In genomic region chr7:132367344-132367743, GRCm38 (mm10) we compare ENCODE assay signal across 16 mouse cellular contexts.
"Had no signal": no experiment of that assay in that cellular context is flagged by ENCODE, and none has a peak within 500 bp of the region (broad histone marks: within the 10 kb centered on the region; RNA-seq: fewer than 3 reads in every experiment).

No protein-coding gene starts in this region.

- H3K9me3 ChIP-seq: neural tube, embryonic 13.5 days; neural tube, embryonic 15.5 days; stomach, embryonic 15.5 days had no signal

- DNase-seq: retina, postnatal 1 day; right cerebral cortex, adult 18-20 months; right cerebral cortex, postnatal 14 days; right cerebral cortex, postnatal 25 days; right cerebral cortex, postnatal 4 days; spleen, adult 18-20 months; thymus, adult 18-20 months; thymus, adult 2 months; thymus, postnatal 14 days; thymus, postnatal 25 days; thymus, postnatal 36 days; thymus, postnatal 4 days had no signal

- H3K27me3 ChIP-seq: neural tube, embryonic 13.5 days; neural tube, embryonic 15.5 days; stomach, embryonic 15.5 days had no signal

- H3K9ac ChIP-seq: neural tube, embryonic 13.5 days; neural tube, embryonic 15.5 days; stomach, embryonic 15.5 days had no signal

- H3K4me3 ChIP-seq: neural tube, embryonic 13.5 days; neural tube, embryonic 15.5 days; stomach, embryonic 15.5 days had no signal

- H3K27ac ChIP-seq: neural tube, embryonic 13.5 days; neural tube, embryonic 15.5 days; stomach, embryonic 15.5 days; stomach, postnatal 0 days had no signal

- H3K4me1 ChIP-seq: stomach, embryonic 15.5 days had no signal

- H3K36me3 ChIP-seq: neural tube, embryonic 13.5 days; neural tube, embryonic 15.5 days; stomach, embryonic 15.5 days had no signal
